Mouse (Mus musculus): Measurements from ENCODE around the gene Btnl9. TPM values are rescaled to one million over a fixed set of nuclear protein-coding genes. Genes with fewer than 3 reads are reported as not detected.

The Btnl9 gene
- polyA plus RNA-seq, 1 experiment from 2014 or later: 0.15 TPM

DNA sequence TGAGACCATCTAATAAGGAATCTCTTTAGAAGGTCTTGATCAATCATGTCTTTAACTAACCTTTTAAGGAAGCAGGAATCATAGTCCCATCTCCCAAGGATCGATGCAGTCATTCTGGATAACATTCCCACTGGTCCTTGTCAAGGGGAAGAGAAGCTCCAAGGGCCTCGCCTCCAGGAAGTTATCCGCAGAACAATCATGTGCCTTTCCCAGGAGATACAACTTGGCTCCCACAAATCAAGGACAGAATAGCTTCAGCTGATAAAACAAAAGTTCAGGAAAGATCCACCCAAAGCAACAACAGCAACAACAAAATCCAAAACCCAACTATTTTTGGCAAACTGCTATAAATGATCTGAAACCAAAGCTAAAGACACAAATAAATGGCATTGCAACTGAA is 67.3 kb downstream of the Btnl9 start:
- no peaks in the 10 kb centered on the region for H3K36me3 ChIP-seq (replicated peaks; ENCODE audit: control insufficient read depth, insufficient read depth, low read depth, low read length)
- no peak for ATAC-seq (replicated peaks; ENCODE audit: insufficient number of reproducible peaks, low FRiP score, low TSS enrichment, low read depth)
- no peak overlapping the region for H3K27ac ChIP-seq (replicated peaks; ENCODE audit: low read depth, low read length)
- WGBS: 81% methylated on average over 3 of the region's 3 CpGs
- no peaks in the 10 kb centered on the region for H3K4me1 ChIP-seq (ENCODE audit: control insufficient read depth, insufficient read depth, low read length)
- DNase-seq (ENCODE audit: low spot score): no peak
- H3K4me2 ChIP-seq (ENCODE audit: low read depth, low read length): no peak overlapping the region
- no peak overlapping the region for H3K4me3 ChIP-seq (ENCODE audit: low read depth, low read length)
- H3K9ac ChIP-seq (replicated peaks; ENCODE audit: low read length): no peak overlapping the region
- H3K9me3 ChIP-seq (replicated peaks; ENCODE audit: control insufficient read depth, low read length): no peaks in the 10 kb centered on the region
- no peaks in the 10 kb centered on the region for H3K27me3 ChIP-seq (ENCODE audit: control insufficient read depth, insufficient read depth, low read length)

Other genes starting within 250 kb of the Btnl9 start
- 2.0 and 2.1 TPM in 2 replicates for gene Psme2b, start 241.0 kb downstream of the Btnl9 start, polyA plus RNA-seq (2014; fragmentation: Nextera tagmentation; extraction: Ambion mirVana)
- gene Olfr56, start 208.3 kb downstream of the Btnl9 start, polyA plus RNA-seq (2014; fragmentation: Nextera tagmentation; extraction: Ambion mirVana): not detected in 2 replicates
- 0.11 and 0.45 TPM in 2 replicates for gene 9930111J21Rik1, start 207.8 kb downstream of the Btnl9 start, polyA plus RNA-seq (2014; fragmentation: Nextera tagmentation; extraction: Ambion mirVana)
- not detected in 2 replicates for gene Gm12185, start 194.9 kb downstream of the Btnl9 start, polyA plus RNA-seq (2014; fragmentation: Nextera tagmentation; extraction: Ambion mirVana)
- gene Tgtp1, start 193.0 kb downstream of the Btnl9 start, polyA plus RNA-seq (2014; fragmentation: Nextera tagmentation; extraction: Ambion mirVana): not detected in 2 replicates
- gene 9930111J21Rik2, start 135.9 kb downstream of the Btnl9 start, polyA plus RNA-seq (2014; fragmentation: Nextera tagmentation; extraction: Ambion mirVana): 0.10 and 0.25 TPM in 2 replicates
- not detected in 2 replicates for gene Tgtp2, start 123.0 kb downstream of the Btnl9 start, polyA plus RNA-seq (2014; fragmentation: Nextera tagmentation; extraction: Ambion mirVana)
- gene Ifi47, start 110.6 kb downstream of the Btnl9 start, polyA plus RNA-seq (2014; fragmentation: Nextera tagmentation; extraction: Ambion mirVana): 0.56 and 1.2 TPM in 2 replicates
- gene Olfr1396, start 72.3 kb downstream of the Btnl9 start, polyA plus RNA-seq (2014; fragmentation: Nextera tagmentation; extraction: Ambion mirVana): not detected in 2 replicates
- not detected in 2 replicates for gene Olfr1395, start 44.9 kb downstream of the Btnl9 start, polyA plus RNA-seq (2014; fragmentation: Nextera tagmentation; extraction: Ambion mirVana)
- gene Olfr1394, start 32.8 kb downstream of the Btnl9 start, polyA plus RNA-seq (2014; fragmentation: Nextera tagmentation; extraction: Ambion mirVana): not detected in 2 replicates
- 64.0 and 66.1 TPM in 2 replicates for gene Zfp62, start 16.1 kb upstream of the Btnl9 start, polyA plus RNA-seq (2014; fragmentation: Nextera tagmentation; extraction: Ambion mirVana)
- gene Mgat1, start 57.0 kb upstream of the Btnl9 start, polyA plus RNA-seq (2014; fragmentation: Nextera tagmentation; extraction: Ambion mirVana): 26.4 and 32.8 TPM in 2 replicates
- gene Olfr1393, start 91.1 kb upstream of the Btnl9 start, polyA plus RNA-seq (2014; fragmentation: Nextera tagmentation; extraction: Ambion mirVana): 0.17 TPM in 1 of 2 replicates, not detected in the other
- not detected in 2 replicates for gene Olfr1392, start 98.1 kb upstream of the Btnl9 start, polyA plus RNA-seq (2014; fragmentation: Nextera tagmentation; extraction: Ambion mirVana)
- not detected in 2 replicates for gene Olfr10, start 117.6 kb upstream of the Btnl9 start, polyA plus RNA-seq (2014; fragmentation: Nextera tagmentation; extraction: Ambion mirVana)
- not detected in 2 replicates for gene Olfr1391, start 135.6 kb upstream of the Btnl9 start, polyA plus RNA-seq (2014; fragmentation: Nextera tagmentation; extraction: Ambion mirVana)
- not detected in 2 replicates for gene Olfr1390, start 148.0 kb upstream of the Btnl9 start, polyA plus RNA-seq (2014; fragmentation: Nextera tagmentation; extraction: Ambion mirVana)
- not detected in 2 replicates for gene Olfr1389, start 235.9 kb upstream of the Btnl9 start, polyA plus RNA-seq (2014; fragmentation: Nextera tagmentation; extraction: Ambion mirVana)
- 0.22 and 0.38 TPM in 2 replicates for gene Olfr1388, start 249.5 kb upstream of the Btnl9 start, polyA plus RNA-seq (2014; fragmentation: Nextera tagmentation; extraction: Ambion mirVana)